Mouse (Mus musculus) cerebellum, adult 2 months (tissue): ENCODE measurements around the gene Brca2.

ENCODE experiments used
- CTCF ChIP-seq: fragments of 200-500 bp; IDR thresholded peaks from 2 replicates; pipeline ENCODE4 v1.5.1; 2011; ENCODE audit warnings: low read depth, mild to moderate bottlenecking, control low read depth, low read length, moderate library complexity, borderline replicate concordance; ENCODE audit not compliant: insufficient read depth
- POLR2A ChIP-seq: fragments of 200-500 bp; IDR thresholded peaks from 2 replicates; pipeline ENCODE4 v1.6.1; 2011; ENCODE audit warnings: low read length, control low read depth, borderline replicate concordance; ENCODE audit not compliant: insufficient read depth

GRCm38 (mm10) chr5:150595366-150596016 lies 73.1 kb downstream of the Brca2 start:
- TF ChIP-seq CTCF (no peak), POLR2A (no peak)
